Mouse (Mus musculus) kidney, embryonic 14.5 days (tissue): ENCODE results near the gene Adgrd1. TPM values are rescaled to one million over a fixed set of nuclear protein-coding genes. Genes with fewer than 3 reads are reported as not detected.

Experiments
- ATAC-seq: fragments of 200-750 bp; cut with Nextera tagmentation; 2 replicates; pipeline ENCODE4 v1.8.0; 2017; ENCODE audit warnings: moderate number of reproducible peaks, mild to moderate bottlenecking, moderate TSS enrichment, moderate library complexity; ENCODE audit not compliant: low FRiP score, low TSS enrichment
- H3K27ac ChIP-seq: fragments of 300-500 bp; sonication (generic); 2 replicates; pipeline ENCODE4 v1.5.1; 2014; ENCODE audit warnings: low read depth, mild to moderate bottlenecking, low read length, moderate library complexity, mixed read lengths
- H3K27me3 ChIP-seq: fragments of 300-500 bp; sonication (generic); 2 replicates; pipeline ENCODE4 v1.6.1; 2014; ENCODE audit warnings: mild to moderate bottlenecking, low read length; ENCODE audit not compliant: control insufficient read depth, insufficient read depth
- H3K36me3 ChIP-seq: fragments of 300-500 bp; sonication (generic); 2 replicates; pipeline ENCODE4 v1.6.1; 2014; ENCODE audit warnings: low read length, mixed read lengths; ENCODE audit not compliant: control insufficient read depth, insufficient read depth
- H3K4me1 ChIP-seq: fragments of 300-500 bp; sonication (generic); 2 replicates; pipeline ENCODE4 v1.6.1; 2014; ENCODE audit warnings: low read length, mixed read lengths; ENCODE audit not compliant: control insufficient read depth, insufficient read depth
- H3K4me2 ChIP-seq: fragments of 300-500 bp; sonication (generic); replicated peaks from 2 replicates; pipeline ENCODE4 v1.6.1; 2014; ENCODE audit warnings: low read depth, mild to moderate bottlenecking, low read length
- H3K4me3 ChIP-seq: fragments of 300-500 bp; sonication (generic); 2 replicates; pipeline ENCODE4 v1.5.1; 2014; ENCODE audit warnings: mild to moderate bottlenecking, low read length
- H3K9ac ChIP-seq: fragments of 300-500 bp; sonication (generic); 2 replicates; pipeline ENCODE4 v1.6.1; 2014; ENCODE audit warnings: low read depth, mild to moderate bottlenecking, low read length, moderate library complexity
- H3K9me3 ChIP-seq: fragments of 300-500 bp; sonication (generic); 2 replicates; pipeline ENCODE4 v1.6.1; 2016; ENCODE audit warnings: low read length; ENCODE audit not compliant: control insufficient read depth
- WGBS: fragments of 180-500 bp; shearing (Covaris S2); extraction: QIAGEN DNeasy Blood & Tissue Kit; methylation state at CpG from one replicate; pipeline ENCODE4 v1.1.7; 2014; 5-methylcytosine and 5-hydroxymethylcytosine counted together
- polyA plus RNA-seq: library from polyadenylated mRNA; unstranded; fragments of >200 nt; fragmentation: Nextera tagmentation; extraction: Ambion mirVana; gene quantifications from 2 replicates; pipeline ENCODE4 v1.2.1, GENCODE M21; 2014

Adgrd1 gene
- polyA plus RNA-seq, 1 experiment from 2014 or later = 0.51 TPM

GRCm38 (mm10) chr5:129137405-129137804, 40.9 kb downstream of the Adgrd1 start:
- Histone ChIP-seq H3K9ac (no peak overlapping the region), H3K4me3 (no peak overlapping the region), H3K9me3 (no peaks in the 10 kb centered on the region), H3K36me3 (no peaks in the 10 kb centered on the region), H3K4me1 (no peaks in the 10 kb centered on the region), H3K27me3 (no peaks in the 10 kb centered on the region), H3K27ac (no peak overlapping the region), H3K4me2 (no peak overlapping the region)
- 81% methylated on average over 5 of the region's 5 CpGs for WGBS
- ATAC-seq = no peak

- H3K9me3 ChIP-seq = no peaks in the 10 kb centered on the region
- H3K9ac ChIP-seq = no peak overlapping the region; the same call in 1 of the 2 replicates
- no peaks in the 10 kb centered on the region for H3K36me3 ChIP-seq
- peaks cover 4% of the 10 kb centered on the region; the same call in 1 of the 2 replicates for H3K4me1 ChIP-seq
- H3K4me3 ChIP-seq = no peak overlapping the region
- H3K4me2 ChIP-seq = no peak overlapping the region
- H3K27me3 ChIP-seq = no peaks in the 10 kb centered on the region
- no peak overlapping the region for H3K27ac ChIP-seq
- 64% methylated on average over 15 of the region's 15 CpGs for WGBS
- ATAC-seq = no peak
Observed at GRCm38 (mm10) chr5:129138576-129138975, 42.0 kb downstream of the Adgrd1 start.

- Histone ChIP-seq H3K4me3 (no peak overlapping the region), H3K4me1 (peaks cover 8% of the 10 kb centered on the region; the same call in 1 of the 2 replicates), H3K9me3 (no peaks in the 10 kb centered on the region), H3K9ac (no peak overlapping the region), H3K4me2 (no peak overlapping the region), H3K36me3 (no peaks in the 10 kb centered on the region), H3K27ac (no peak overlapping the region), H3K27me3 (no peaks in the 10 kb centered on the region)
- WGBS = 35% methylated on average over 5 of the region's 5 CpGs
- ATAC-seq = no peak
Observed at GRCm38 (mm10) chr5:129142801-129143200, 46.3 kb downstream of the Adgrd1 start.

- Histone ChIP-seq H3K4me3 (no peak overlapping the region), H3K9me3 (no peaks in the 10 kb centered on the region), H3K4me1 (peaks cover 8% of the 10 kb centered on the region; the same call in 1 of the 2 replicates), H3K36me3 (no peaks in the 10 kb centered on the region), H3K27me3 (no peaks in the 10 kb centered on the region), H3K9ac (no peak overlapping the region), H3K27ac (no peak overlapping the region), H3K4me2 (no peak overlapping the region)
- ATAC-seq = no peak
- 72% methylated on average over 8 of the region's 8 CpGs for WGBS
Observed at GRCm38 (mm10) chr5:129145307-129145935, 48.9 kb downstream of the Adgrd1 start.

GRCm38 (mm10) chr5:129146892-129147509, 50.5 kb downstream of the Adgrd1 start:
- Histone ChIP-seq H3K9ac (no peak overlapping the region), H3K27me3 (no peaks in the 10 kb centered on the region; the same call in 1 of the 2 replicates), H3K4me3 (no peak overlapping the region), H3K9me3 (no peaks in the 10 kb centered on the region), H3K4me1 (peaks cover 19% of the 10 kb centered on the region), H3K4me2 (no peak overlapping the region), H3K36me3 (no peaks in the 10 kb centered on the region), H3K27ac (no peak overlapping the region)
- 62% methylated on average over 12 of the region's 12 CpGs for WGBS
- no peak for ATAC-seq

- H3K36me3 ChIP-seq = no peaks in the 10 kb centered on the region
- H3K9ac ChIP-seq = no peak overlapping the region
- ATAC-seq = no peak
- WGBS = 72% methylated on average over 9 of the region's 9 CpGs
- H3K9me3 ChIP-seq = no peaks in the 10 kb centered on the region
- no peak overlapping the region for H3K4me2 ChIP-seq
- H3K4me3 ChIP-seq = no peak overlapping the region
- H3K27ac ChIP-seq = no peak overlapping the region
- peaks cover 15% of the 10 kb centered on the region for H3K4me1 ChIP-seq
- H3K27me3 ChIP-seq = peaks cover 3% of the 10 kb centered on the region; the same call in 1 of the 2 replicates
Observed at GRCm38 (mm10) chr5:129148485-129148884, 51.9 kb downstream of the Adgrd1 start.

GRCm38 (mm10) chr5:129155023-129155901, 58.7 kb downstream of the Adgrd1 start:
- 83% methylated on average over 14 of the region's 14 CpGs for WGBS
- H3K27me3 ChIP-seq = peaks cover 3% of the 10 kb centered on the region; the same call in 1 of the 2 replicates
- peaks cover 11% of the 10 kb centered on the region for H3K4me1 ChIP-seq
- ATAC-seq = no peak
- no peaks in the 10 kb centered on the region for H3K9me3 ChIP-seq
- no peak overlapping the region for H3K9ac ChIP-seq
- H3K36me3 ChIP-seq = no peaks in the 10 kb centered on the region
- H3K27ac ChIP-seq = no peak overlapping the region; the same call in 1 of the 2 replicates
- H3K4me3 ChIP-seq = no peak overlapping the region
- H3K4me2 ChIP-seq = no peak overlapping the region

- no peaks in the 10 kb centered on the region for H3K36me3 ChIP-seq
- 33% methylated on average over 9 of the region's 9 CpGs for WGBS
- H3K4me2 ChIP-seq = no peak overlapping the region
- no peak overlapping the region; the same call in 1 of the 2 replicates for H3K27ac ChIP-seq
- no peak for ATAC-seq
- no peaks in the 10 kb centered on the region for H3K9me3 ChIP-seq
- no peak overlapping the region for H3K4me3 ChIP-seq
- peaks cover 13% of the 10 kb centered on the region for H3K4me1 ChIP-seq
- no peak overlapping the region for H3K9ac ChIP-seq
- peaks cover 3% of the 10 kb centered on the region; the same call in 1 of the 2 replicates for H3K27me3 ChIP-seq
Observed at GRCm38 (mm10) chr5:129155902-129156311, 59.4 kb downstream of the Adgrd1 start.
